Mouse (Mus musculus): Measurements from ENCODE around the gene Gm10188. TPM values are rescaled to one million over a fixed set of nuclear protein-coding genes. Genes with fewer than 3 reads are reported as not detected.

Gm10188 gene
- polyA plus RNA-seq, 1 experiment from 2014 or later, result not detected

GRCm38 (mm10) chr1:132237585-132238159 is 8.1 kb upstream of the Gm10188 start:
- no peak overlapping the region for H3K4me2 ChIP-seq
- ATAC-seq (replicated peaks; ENCODE audit: insufficient number of reproducible peaks, low FRiP score, low TSS enrichment), result no peak
- no peak overlapping the region for H3K9ac ChIP-seq (ENCODE audit: low read depth, low read length)
- H3K9me3 ChIP-seq (replicated peaks; ENCODE audit: control insufficient read depth, low read length), result no peaks in the 10 kb centered on the region
- no peaks in the 10 kb centered on the region for H3K4me1 ChIP-seq (ENCODE audit: control insufficient read depth, insufficient read depth, low read length)
- H3K27me3 ChIP-seq (ENCODE audit: control insufficient read depth, insufficient read depth, low read length), result peaks cover 16% of the 10 kb centered on the region
- H3K27ac ChIP-seq (ENCODE audit: low read depth, low read length), result no peak overlapping the region
- WGBS (ENCODE audit: insufficient replicate concordance), result 19% methylated on average over 6 of the region's 6 CpGs
- H3K4me3 ChIP-seq (ENCODE audit: low read depth, low read length), result no peak overlapping the region
- H3K36me3 ChIP-seq (ENCODE audit: control insufficient read depth, insufficient read depth, low read length), result no peaks in the 10 kb centered on the region

GRCm38 (mm10) chr1:132234757-132235273 is 5.2 kb upstream of the Gm10188 start:
- Histone ChIP-seq H3K4me1 (ENCODE audit: control insufficient read depth, insufficient read depth, low read length) (no peaks in the 10 kb centered on the region), H3K36me3 (ENCODE audit: control insufficient read depth, insufficient read depth, low read length) (no peaks in the 10 kb centered on the region), H3K9me3 (replicated peaks; ENCODE audit: control insufficient read depth, low read length) (no peaks in the 10 kb centered on the region), H3K9ac (ENCODE audit: low read depth, low read length) (no peak overlapping the region), H3K4me2 (no peak overlapping the region), H3K27me3 (ENCODE audit: control insufficient read depth, insufficient read depth, low read length) (peaks cover 16% of the 10 kb centered on the region), H3K4me3 (ENCODE audit: low read depth, low read length) (no peak overlapping the region), H3K27ac (ENCODE audit: low read depth, low read length) (no peak overlapping the region)
- no peak for ATAC-seq (replicated peaks; ENCODE audit: insufficient number of reproducible peaks, low FRiP score, low TSS enrichment)
- 61% methylated on average over 9 of the region's 9 CpGs for WGBS (ENCODE audit: insufficient replicate concordance)

- no peak; the same call in 1 of the 2 replicates for ATAC-seq (replicated peaks; ENCODE audit: insufficient number of reproducible peaks, low FRiP score, low TSS enrichment)
- no peak overlapping the region for H3K27ac ChIP-seq (ENCODE audit: low read depth, low read length)
- no peak overlapping the region for H3K9ac ChIP-seq (ENCODE audit: low read depth, low read length)
- 18% methylated on average over 12 of the region's 12 CpGs for WGBS (ENCODE audit: insufficient replicate concordance)
- H3K36me3 ChIP-seq (ENCODE audit: control insufficient read depth, insufficient read depth, low read length), result no peaks in the 10 kb centered on the region
- H3K27me3 ChIP-seq (ENCODE audit: control insufficient read depth, insufficient read depth, low read length), result peaks cover 16% of the 10 kb centered on the region
- no peak overlapping the region for H3K4me3 ChIP-seq (ENCODE audit: low read depth, low read length)
- no peak overlapping the region for H3K4me2 ChIP-seq
- no peaks in the 10 kb centered on the region for H3K4me1 ChIP-seq (ENCODE audit: control insufficient read depth, insufficient read depth, low read length)
- no peaks in the 10 kb centered on the region for H3K9me3 ChIP-seq (replicated peaks; ENCODE audit: control insufficient read depth, low read length)
Measured at GRCm38 (mm10) chr1:132233566-132233965, 4.0 kb upstream of the Gm10188 start.

GRCm38 (mm10) chr1:132231470-132232274 is 2.1 kb upstream of the Gm10188 start:
- Histone ChIP-seq H3K9me3 (replicated peaks; ENCODE audit: control insufficient read depth, low read length) (no peaks in the 10 kb centered on the region), H3K36me3 (ENCODE audit: control insufficient read depth, insufficient read depth, low read length) (no peaks in the 10 kb centered on the region), H3K4me2 (no peak overlapping the region), H3K27ac (ENCODE audit: low read depth, low read length) (no peak overlapping the region), H3K4me1 (ENCODE audit: control insufficient read depth, insufficient read depth, low read length) (no peaks in the 10 kb centered on the region), H3K9ac (ENCODE audit: low read depth, low read length) (no peak overlapping the region), H3K27me3 (ENCODE audit: control insufficient read depth, insufficient read depth, low read length) (peaks cover 16% of the 10 kb centered on the region), H3K4me3 (ENCODE audit: low read depth, low read length) (no peak overlapping the region)
- 37% methylated on average over 7 of the region's 7 CpGs for WGBS (ENCODE audit: insufficient replicate concordance)
- ATAC-seq (replicated peaks; ENCODE audit: insufficient number of reproducible peaks, low FRiP score, low TSS enrichment), result no peak

GRCm38 (mm10) chr1:132226297-132227080 is 3.1 kb downstream of the Gm10188 start:
- Histone ChIP-seq H3K9ac (ENCODE audit: low read depth, low read length) (no peak overlapping the region), H3K27ac (ENCODE audit: low read depth, low read length) (no peak overlapping the region), H3K9me3 (replicated peaks; ENCODE audit: control insufficient read depth, low read length) (no peaks in the 10 kb centered on the region), H3K4me3 (ENCODE audit: low read depth, low read length) (no peak overlapping the region), H3K4me1 (ENCODE audit: control insufficient read depth, insufficient read depth, low read length) (no peaks in the 10 kb centered on the region), H3K36me3 (ENCODE audit: control insufficient read depth, insufficient read depth, low read length) (no peaks in the 10 kb centered on the region), H3K27me3 (ENCODE audit: control insufficient read depth, insufficient read depth, low read length) (no peaks in the 10 kb centered on the region), H3K4me2 (no peak overlapping the region)
- no peak for ATAC-seq (replicated peaks; ENCODE audit: insufficient number of reproducible peaks, low FRiP score, low TSS enrichment)
- WGBS (ENCODE audit: insufficient replicate concordance), result 75% methylated on average over 13 of the region's 13 CpGs

- H3K4me1 ChIP-seq (ENCODE audit: control insufficient read depth, insufficient read depth, low read length), result no peaks in the 10 kb centered on the region
Measured at GRCm38 (mm10) chr1:132222166-132222565, 7.4 kb downstream of the Gm10188 start.

GRCm38 (mm10) chr1:132221627-132222026 is 7.9 kb downstream of the Gm10188 start:
- H3K27ac ChIP-seq (ENCODE audit: low read depth, low read length), result no peak overlapping the region
- H3K27me3 ChIP-seq (ENCODE audit: control insufficient read depth, insufficient read depth, low read length), result peaks cover 9% of the 10 kb centered on the region
- WGBS (ENCODE audit: insufficient replicate concordance), result 41% methylated on average over 2 of the region's 2 CpGs
- no peaks in the 10 kb centered on the region for H3K4me1 ChIP-seq (ENCODE audit: control insufficient read depth, insufficient read depth, low read length)
- no peak overlapping the region for H3K9ac ChIP-seq (ENCODE audit: low read depth, low read length)
- H3K9me3 ChIP-seq (replicated peaks; ENCODE audit: control insufficient read depth, low read length), result no peaks in the 10 kb centered on the region
- ATAC-seq (replicated peaks; ENCODE audit: insufficient number of reproducible peaks, low FRiP score, low TSS enrichment), result no peak
- no peak overlapping the region for H3K4me3 ChIP-seq (ENCODE audit: low read depth, low read length)
- H3K4me2 ChIP-seq, result no peak overlapping the region
- no peaks in the 10 kb centered on the region for H3K36me3 ChIP-seq (ENCODE audit: control insufficient read depth, insufficient read depth, low read length)

More at GRCm38 (mm10) chr1:132222166-132222565, 7.4 kb downstream of the Gm10188 start:
- no peaks in the 10 kb centered on the region for H3K36me3 ChIP-seq (ENCODE audit: control insufficient read depth, insufficient read depth, low read length)
- no peak for ATAC-seq (replicated peaks; ENCODE audit: insufficient number of reproducible peaks, low FRiP score, low TSS enrichment)
- H3K9me3 ChIP-seq (replicated peaks; ENCODE audit: control insufficient read depth, low read length), result no peaks in the 10 kb centered on the region
- H3K27ac ChIP-seq (ENCODE audit: low read depth, low read length), result no peak overlapping the region
- no peak overlapping the region for H3K4me2 ChIP-seq
- no peak overlapping the region for H3K9ac ChIP-seq (ENCODE audit: low read depth, low read length)
- H3K27me3 ChIP-seq (ENCODE audit: control insufficient read depth, insufficient read depth, low read length), result peaks cover 9% of the 10 kb centered on the region
- no peak overlapping the region for H3K4me3 ChIP-seq (ENCODE audit: low read depth, low read length)
- WGBS (ENCODE audit: insufficient replicate concordance), result 34% methylated on average over 6 of the region's 6 CpGs

- no peak for ATAC-seq (replicated peaks; ENCODE audit: insufficient number of reproducible peaks, low FRiP score, low TSS enrichment)
Measured at GRCm38 (mm10) chr1:132216276-132216675, 13.3 kb downstream of the Gm10188 start.

More at GRCm38 (mm10) chr1:132216276-132216675, 13.3 kb downstream of the Gm10188 start:
- no peak overlapping the region for H3K9ac ChIP-seq (ENCODE audit: low read depth, low read length)
- no peaks in the 10 kb centered on the region for H3K36me3 ChIP-seq (ENCODE audit: control insufficient read depth, insufficient read depth, low read length)
- H3K27me3 ChIP-seq (ENCODE audit: control insufficient read depth, insufficient read depth, low read length), result peaks cover 12% of the 10 kb centered on the region
- H3K27ac ChIP-seq (ENCODE audit: low read depth, low read length), result no peak overlapping the region
- no peaks in the 10 kb centered on the region for H3K9me3 ChIP-seq (replicated peaks; ENCODE audit: control insufficient read depth, low read length)
- 47% methylated on average over 3 of the region's 3 CpGs for WGBS (ENCODE audit: insufficient replicate concordance)
- H3K4me2 ChIP-seq, result no peak overlapping the region
- peaks cover 11% of the 10 kb centered on the region for H3K4me1 ChIP-seq (ENCODE audit: control insufficient read depth, insufficient read depth, low read length)
- no peak overlapping the region for H3K4me3 ChIP-seq (ENCODE audit: low read depth, low read length)

All from heart, embryonic 11.5 days (tissue).